Mouse (Mus musculus) hindbrain, embryonic 14.5 days (tissue): ENCODE measurements at regions not wholly inside any gene's neighbourhood (a gene's known extent, or its start where the extent isn't known, plus 50 kb on each side); places are given as distances from the start of the nearest gene placed in this dataset.

ENCODE experiments used
- ATAC-seq: fragments of 200-750 bp; cut with Nextera tagmentation; 2 replicates; pipeline ENCODE4 v1.8.0; 2017; ENCODE audit warnings: moderate number of reproducible peaks, mild to moderate bottlenecking, moderate TSS enrichment, moderate library complexity; ENCODE audit not compliant: low FRiP score
- DNase-seq: peaks from one replicate; pipeline ENCODE4 v3.0.0-alpha.2; 2015; ENCODE audit warnings: low spot score
- H3K27ac ChIP-seq: fragments of 300-500 bp; sonication (generic); 2 replicates; pipeline ENCODE4 v1.5.1; 2014; ENCODE audit warnings: mild to moderate bottlenecking, moderate library complexity
- H3K27me3 ChIP-seq: fragments of 300-500 bp; sonication (generic); 2 replicates; pipeline ENCODE4 v1.6.1; 2014; ENCODE audit warnings: mild to moderate bottlenecking, low read length, mixed read lengths; ENCODE audit not compliant: control insufficient read depth, insufficient read depth
- H3K36me3 ChIP-seq: fragments of 300-500 bp; sonication (generic); replicated peaks from 2 replicates; pipeline ENCODE4 v1.6.1; 2014; ENCODE audit not compliant: control insufficient read depth, insufficient read depth
- H3K4me1 ChIP-seq: fragments of 300-500 bp; sonication (generic); replicated peaks from 2 replicates; pipeline ENCODE4 v1.6.1; 2014; ENCODE audit warnings: antibody characterized with exemption, low read length, mixed read lengths; ENCODE audit not compliant: control insufficient read depth, insufficient read depth
- H3K4me2 ChIP-seq: fragments of 300-500 bp; sonication (generic); replicated peaks from 2 replicates; pipeline ENCODE4 v1.6.1; 2014; ENCODE audit warnings: mild to moderate bottlenecking, moderate library complexity
- H3K4me3 ChIP-seq: fragments of 300-500 bp; sonication (generic); replicated peaks from 2 replicates; pipeline ENCODE4 v1.5.1; 2014; ENCODE audit warnings: mild to moderate bottlenecking, low read length
- H3K9ac ChIP-seq: fragments of 300-500 bp; sonication (generic); 2 replicates; pipeline ENCODE4 v1.6.1; 2014
- H3K9me3 ChIP-seq: fragments of 300-500 bp; sonication (generic); 2 replicates; pipeline ENCODE4 v1.6.1; 2016; ENCODE audit warnings: low read length; ENCODE audit not compliant: control insufficient read depth
- WGBS: fragments of 180-500 bp; shearing (Covaris S2); extraction: QIAGEN DNeasy Blood & Tissue Kit; methylation state at CpG from one replicate; pipeline ENCODE4 v1.1.7; 2014; 5-methylcytosine and 5-hydroxymethylcytosine counted together

DNA sequence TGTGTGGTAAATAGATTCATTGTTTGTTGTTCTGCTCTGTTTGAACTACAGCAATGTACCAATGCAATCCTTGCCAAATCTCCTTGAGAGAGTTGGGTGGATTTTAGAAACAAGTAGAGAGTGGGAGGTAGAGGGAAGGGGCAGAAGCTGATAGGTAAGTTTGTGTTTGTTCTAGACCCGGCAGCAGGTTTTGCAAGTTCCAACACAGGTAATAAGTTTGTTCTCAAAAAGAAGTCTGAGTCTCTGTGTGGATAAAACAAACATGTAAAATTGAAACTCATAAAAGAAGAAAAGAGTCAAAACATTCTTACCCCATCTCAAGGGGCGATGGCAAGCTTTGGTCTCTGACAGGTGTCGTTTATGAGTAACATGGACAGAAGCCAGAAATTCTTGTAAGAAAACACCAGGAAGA is 788.3 kb upstream of the Alcam start:
- no peaks in the 10 kb centered on the region for H3K9me3 ChIP-seq
- no peak overlapping the region for H3K9ac ChIP-seq
- H3K4me1 ChIP-seq, result no peaks in the 10 kb centered on the region
- H3K4me2 ChIP-seq, result no peak overlapping the region
- DNase-seq (no peak), ATAC-seq (no peak)
- whole genome bisulfite sequencing, result 93% methylated on average over 3 of the region's 3 CpGs
- H3K27me3 ChIP-seq, result no peaks in the 10 kb centered on the region
- no peak overlapping the region for H3K4me3 ChIP-seq
- no peaks in the 10 kb centered on the region for H3K36me3 ChIP-seq
- no peak overlapping the region for H3K27ac ChIP-seq

DNA sequence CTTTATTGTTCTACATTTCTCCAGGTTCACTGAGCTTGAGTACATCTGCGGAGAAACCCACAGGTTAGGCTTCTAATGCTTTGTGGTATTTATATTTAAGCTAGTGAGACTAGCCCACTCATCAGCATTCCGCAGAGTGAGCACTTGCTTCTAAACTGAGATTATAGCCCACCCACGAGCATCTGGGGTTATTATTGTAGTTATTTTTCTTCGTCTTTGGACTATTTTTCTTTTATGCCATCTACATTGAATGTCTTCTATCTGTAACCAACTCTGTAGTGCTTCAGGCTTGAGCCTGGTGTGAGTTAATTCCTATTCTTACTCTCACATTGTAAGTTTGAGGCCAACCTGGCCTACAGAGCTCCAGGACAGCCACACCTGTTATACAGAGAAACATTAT is 765.0 kb upstream of the Alcam start:
- Histone ChIP-seq H3K9me3 (no peaks in the 10 kb centered on the region), H3K27ac (no peak overlapping the region), H3K4me3 (no peak overlapping the region), H3K36me3 (no peaks in the 10 kb centered on the region), H3K27me3 (no peaks in the 10 kb centered on the region), H3K4me2 (no peak overlapping the region), H3K4me1 (no peaks in the 10 kb centered on the region), H3K9ac (no peak overlapping the region)
- ATAC-seq (no peak), DNase-seq (no peak)
- WGBS, result 84% methylated on average over 4 of the region's 4 CpGs

GRCm38 (mm10) chr16:53201449-53201848 is 747.6 kb upstream of the Alcam start:
- no peak for ATAC-seq
- Histone ChIP-seq H3K4me2 (no peak overlapping the region), H3K27ac (no peak overlapping the region), H3K27me3 (no peaks in the 10 kb centered on the region), H3K9me3 (no peaks in the 10 kb centered on the region), H3K9ac (no peak overlapping the region), H3K4me3 (no peak overlapping the region), H3K4me1 (no peaks in the 10 kb centered on the region), H3K36me3 (no peaks in the 10 kb centered on the region)
- 38% methylated on average over 1 of the region's 1 CpGs for WGBS
- no peak for DNase-seq

DNA sequence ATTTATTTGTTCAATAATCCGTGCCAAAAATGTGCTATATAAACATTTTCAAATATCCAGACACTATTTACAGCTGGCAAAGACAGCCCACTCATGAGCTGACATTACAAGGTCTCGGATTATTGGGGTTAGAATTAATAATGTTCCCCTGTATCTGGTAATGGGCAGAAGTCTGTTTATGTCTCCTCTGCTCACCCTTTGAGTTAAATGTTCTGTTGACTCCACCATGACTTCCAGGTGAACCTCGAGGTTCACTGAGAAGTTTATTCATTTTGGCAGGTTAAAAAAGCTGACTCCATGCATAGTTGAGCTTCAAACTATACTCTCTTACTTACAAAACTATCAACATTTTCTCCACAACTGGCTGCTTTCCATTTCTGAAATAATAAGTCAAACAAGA is 732.6 kb upstream of the Alcam start:
- Histone ChIP-seq H3K27ac (no peak overlapping the region), H3K4me3 (no peak overlapping the region), H3K9me3 (no peaks in the 10 kb centered on the region), H3K9ac (no peak overlapping the region), H3K27me3 (no peaks in the 10 kb centered on the region), H3K4me2 (no peak overlapping the region), H3K4me1 (no peaks in the 10 kb centered on the region), H3K36me3 (no peaks in the 10 kb centered on the region)
- ATAC-seq (no peak), DNase-seq (no peak)
- 69% methylated on average over 3 of the region's 3 CpGs for WGBS

- no peaks in the 10 kb centered on the region for H3K4me1 ChIP-seq
- ATAC-seq, result no peak
- H3K9ac ChIP-seq, result no peak overlapping the region
- no peak overlapping the region for H3K4me3 ChIP-seq
- no peak for DNase-seq
- no peak overlapping the region for H3K4me2 ChIP-seq
- H3K27me3 ChIP-seq, result no peaks in the 10 kb centered on the region
- no peaks in the 10 kb centered on the region for H3K36me3 ChIP-seq
- 0 out of 2 replicates have a peak, but pooled peaks cover 5% of the 10 kb centered on the region for H3K9me3 ChIP-seq
- H3K27ac ChIP-seq, result no peak overlapping the region
Observed at GRCm38 (mm10) chr16:53156352-53156751, 702.5 kb upstream of the Alcam start.

DNA sequence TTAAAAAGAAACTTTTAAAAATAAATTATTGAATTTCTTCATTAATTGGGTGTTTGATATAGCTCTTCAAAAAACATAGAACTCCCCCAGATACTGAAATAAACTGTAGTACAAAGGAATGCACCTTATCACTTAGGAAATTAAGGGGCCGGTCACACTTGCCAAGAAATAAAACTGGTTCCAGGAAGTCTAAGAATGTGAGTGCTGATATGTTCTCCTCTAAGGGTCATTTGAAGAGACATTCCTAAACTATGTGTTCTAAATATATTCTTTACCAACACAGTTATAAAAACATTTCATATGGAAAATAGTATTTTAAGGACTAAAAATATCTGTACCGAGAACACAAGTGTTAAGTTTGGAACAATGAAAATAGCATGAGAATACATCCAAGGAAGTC is 676.8 kb upstream of the Alcam start:
- WGBS, result 93% methylated on average over 2 of the region's 2 CpGs
- no peaks in the 10 kb centered on the region for H3K27me3 ChIP-seq
- ATAC-seq, result no peak

GRCm38 (mm10) chr16:53108726-53109125 is 654.9 kb upstream of the Alcam start:
- H3K36me3 ChIP-seq, result no peaks in the 10 kb centered on the region
- no peaks in the 10 kb centered on the region for H3K9me3 ChIP-seq
- no peaks in the 10 kb centered on the region for H3K4me1 ChIP-seq
- H3K4me3 ChIP-seq, result no peak overlapping the region
- WGBS, result 76% methylated on average over 3 of the region's 3 CpGs
- H3K4me2 ChIP-seq, result no peak overlapping the region
- H3K27ac ChIP-seq, result no peak overlapping the region
- DNase-seq (no peak), ATAC-seq (no peak)
- H3K9ac ChIP-seq, result no peak overlapping the region
- no peaks in the 10 kb centered on the region for H3K27me3 ChIP-seq

More for the DNA sequence above, 676.8 kb upstream of the Alcam start:
- H3K4me2 ChIP-seq, result no peak overlapping the region
- H3K9me3 ChIP-seq, result no peaks in the 10 kb centered on the region
- no peaks in the 10 kb centered on the region for H3K4me1 ChIP-seq
- H3K4me3 ChIP-seq, result no peak overlapping the region
- no peak overlapping the region for H3K9ac ChIP-seq
- H3K36me3 ChIP-seq, result no peaks in the 10 kb centered on the region
- no peak overlapping the region for H3K27ac ChIP-seq
- no peak for DNase-seq

GRCm38 (mm10) chr16:53095396-53095929 is 641.6 kb upstream of the Alcam start:
- 67% methylated on average over 2 of the region's 2 CpGs for WGBS
- Histone ChIP-seq H3K9ac (no peak overlapping the region), H3K9me3 (no peaks in the 10 kb centered on the region), H3K4me1 (no peaks in the 10 kb centered on the region), H3K4me3 (no peak overlapping the region), H3K36me3 (no peaks in the 10 kb centered on the region), H3K27ac (no peak overlapping the region), H3K4me2 (no peak overlapping the region), H3K27me3 (no peaks in the 10 kb centered on the region)
- ATAC-seq, result no peak
- no peak for DNase-seq

DNA sequence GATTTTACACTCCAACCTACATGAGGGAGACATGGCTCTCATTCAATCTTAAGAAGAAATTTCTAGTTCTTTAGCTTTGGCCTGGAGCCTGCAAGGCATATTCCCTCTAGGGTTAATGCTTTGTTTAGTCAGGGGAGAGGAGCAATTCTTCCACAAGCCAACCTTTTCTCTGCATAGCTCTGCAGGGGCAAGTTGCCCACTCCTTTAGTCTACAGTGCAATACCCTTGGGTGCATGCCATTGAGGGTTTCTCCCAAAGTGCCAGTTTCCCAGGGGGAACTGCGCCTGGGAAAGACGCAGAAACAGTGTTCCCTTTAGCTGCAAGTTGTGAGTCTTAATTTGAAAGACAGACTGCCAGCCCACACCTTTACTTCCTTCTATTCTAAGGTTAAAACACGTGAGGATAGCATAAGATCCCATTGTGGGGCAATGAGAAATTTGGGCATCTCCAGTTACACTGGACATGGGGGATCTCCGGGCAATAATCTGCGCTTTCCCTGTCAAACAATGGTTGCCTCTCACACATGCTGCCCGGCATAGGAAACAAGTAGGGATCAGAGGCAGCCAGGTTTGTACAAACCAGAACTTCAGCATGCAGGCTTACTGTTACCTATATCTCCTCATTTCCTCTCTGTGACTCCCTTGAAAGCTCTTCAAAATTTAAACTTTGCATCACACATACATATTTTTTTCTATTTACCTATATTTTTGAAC is 620.1 kb upstream of the Alcam start:
- Histone ChIP-seq H3K27me3 (no peaks in the 10 kb centered on the region), H3K9ac (no peak overlapping the region), H3K9me3 (no peaks in the 10 kb centered on the region), H3K27ac (0 out of 2 replicates have a peak overlapping the region, but pooled peaks have one; percentile 41), H3K36me3 (no peaks in the 10 kb centered on the region), H3K4me3 (no peak overlapping the region), H3K4me2 (no peak overlapping the region), H3K4me1 (no peaks in the 10 kb centered on the region)
- ATAC-seq, result peak; percentile 88; the same call in 1 of the 2 replicates
- WGBS, result 67% methylated on average over 6 of the region's 6 CpGs
- DNase-seq, result peak; percentile 40
